Mouse (Mus musculus) embryonic fibroblast, embryonic 13.5 days (primary cell): ENCODE measurements at regions not wholly inside any gene's neighbourhood (a gene's known extent, or its start where the extent isn't known, plus 50 kb on each side); places are given as distances from the start of the nearest gene placed in this dataset.

Source experiments
- CTCF ChIP-seq: IDR thresholded peaks from 2 replicates; pipeline ENCODE4 v1.5.1; 2011; ENCODE audit warnings: mild to moderate bottlenecking, control low read depth, low read length, moderate library complexity, borderline replicate concordance; ENCODE audit not compliant: insufficient read depth
- POLR2A ChIP-seq: IDR thresholded peaks from 2 replicates; pipeline ENCODE4 v1.6.1; 2011; ENCODE audit warnings: low read depth, mild to moderate bottlenecking, control low read depth, low read length, moderate library complexity

DNA sequence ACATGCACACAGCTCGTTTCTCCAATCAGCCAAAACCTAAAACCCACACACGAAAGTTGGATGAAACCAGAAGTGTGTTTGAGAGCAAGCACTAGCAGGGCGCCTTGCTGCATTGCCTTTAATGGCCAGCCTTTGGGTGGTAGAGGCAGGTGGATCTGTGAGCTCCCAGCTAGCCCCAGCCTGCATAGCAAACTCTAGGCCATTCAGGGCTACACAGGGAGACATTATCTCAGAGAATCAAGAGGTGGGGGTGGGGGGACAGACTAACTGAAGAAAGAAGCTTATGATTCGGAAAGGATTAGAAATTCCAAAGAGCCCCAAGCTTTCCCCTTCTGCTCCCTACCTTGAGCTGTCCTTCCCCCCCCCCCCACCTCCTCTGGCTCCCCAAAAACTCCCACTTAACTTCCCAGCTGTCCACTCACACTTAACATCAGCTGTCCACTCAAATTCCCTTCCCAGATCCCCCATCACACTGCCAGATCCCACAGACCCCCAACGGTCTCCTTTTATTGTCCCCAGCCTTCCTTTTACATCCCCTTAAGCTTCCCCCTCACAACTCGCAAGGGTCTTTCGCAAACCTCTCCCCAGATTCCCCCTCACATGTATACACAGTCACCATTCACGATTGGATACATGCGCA, 75.4 kb upstream of the Sox2 start:
- TF ChIP-seq CTCF (no peak), POLR2A (no peak)
